In the genomic region with DNA sequence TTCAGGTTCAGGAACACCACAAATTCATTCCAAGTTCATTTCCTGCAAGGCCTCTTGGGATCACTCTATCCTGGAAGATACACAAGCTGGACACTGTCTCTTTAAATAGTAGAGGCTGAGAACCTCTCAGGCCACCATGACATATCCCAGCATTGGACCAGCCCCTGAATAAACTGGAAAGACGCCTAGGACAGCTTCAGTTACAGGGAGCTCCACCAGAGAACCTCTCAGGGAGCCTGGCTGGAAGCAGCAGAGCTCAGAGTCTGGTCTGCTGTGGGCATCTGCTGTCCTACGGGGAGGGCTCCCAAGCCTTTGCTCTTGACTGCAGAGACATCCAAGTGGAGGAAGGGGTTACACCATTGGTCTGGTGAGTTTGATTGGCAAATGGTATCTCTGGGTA, we compare ENCODE assay signal across 8 mouse cellular contexts. TPM values are rescaled to one million over a fixed set of nuclear protein-coding genes. Genes with fewer than 3 reads are reported as not detected.
DNase-seq lines count a peak whose midpoint lies in the region; ATAC-seq and TF ChIP-seq lines count a peak whose summit lies in the region.

A gene (plus strand): TSS at position 199 of the 400 bp plus-strand sequence.

- H3K4me2 ChIP-seq in lung, embryonic 14.5 days: peak within 1 kb of the TSS; percentile 82; the same call in 1 of the 2 replicates
- no peak within 1 kb of the TSS for H3K4me2 ChIP-seq in embryonic facial prominence, embryonic 15.5 days (replicated peaks)
- peak within 1 kb of the TSS; percentile 63 for H3K4me2 ChIP-seq in heart, embryonic 16.5 days (ENCODE audit: low read depth, low read length)

- no peak within 1 kb of the TSS for H3K9ac ChIP-seq in lung, embryonic 14.5 days
- no peak within 1 kb of the TSS for H3K9ac ChIP-seq in embryonic facial prominence, embryonic 15.5 days
- peak within 1 kb of the TSS; percentile 15; the same call in 1 of the 2 replicates for H3K9ac ChIP-seq in heart, embryonic 16.5 days (ENCODE audit: low read length)

- peaks cover 1% of the 10 kb centered on the region; the same call in 1 of the 2 replicates for H3K36me3 ChIP-seq in lung, embryonic 14.5 days (ENCODE audit: insufficient read depth)
- H3K36me3 ChIP-seq in embryonic facial prominence, embryonic 15.5 days: no peaks in the 10 kb centered on the region
- no peaks in the 10 kb centered on the region for H3K36me3 ChIP-seq in heart, embryonic 16.5 days (ENCODE audit: control insufficient read depth, insufficient read depth)
- no peaks in the 10 kb centered on the region for H3K36me3 ChIP-seq in limb, embryonic 10.5 days

- no peaks in the 10 kb centered on the region for H3K9me3 ChIP-seq in lung, embryonic 14.5 days (ENCODE audit: low read depth, low read length)
- H3K9me3 ChIP-seq in embryonic facial prominence, embryonic 15.5 days (replicated peaks): no peaks in the 10 kb centered on the region
- H3K9me3 ChIP-seq in heart, embryonic 16.5 days (replicated peaks; ENCODE audit: control insufficient read depth, low read length): no peaks in the 10 kb centered on the region
- H3K9me3 ChIP-seq in limb, embryonic 10.5 days (replicated peaks): no peaks in the 10 kb centered on the region

- WGBS in lung, embryonic 14.5 days: 64% methylated on average over 2 of the region's 2 CpGs
- WGBS in embryonic facial prominence, embryonic 15.5 days: 46% methylated on average over 2 of the region's 2 CpGs
- 58% methylated on average over 2 of the region's 2 CpGs for WGBS in heart, embryonic 16.5 days
- 73% methylated on average over 2 of the region's 2 CpGs for WGBS in limb, embryonic 10.5 days

- peaks cover 15% of the 10 kb centered on the region for H3K4me1 ChIP-seq in lung, embryonic 14.5 days (ENCODE audit: insufficient read depth)
- H3K4me1 ChIP-seq in embryonic facial prominence, embryonic 15.5 days: peaks cover 49% of the 10 kb centered on the region
- H3K4me1 ChIP-seq in heart, embryonic 16.5 days (ENCODE audit: control insufficient read depth, insufficient read depth, low read length): peaks cover 25% of the 10 kb centered on the region
- peaks cover 63% of the 10 kb centered on the region for H3K4me1 ChIP-seq in limb, embryonic 10.5 days

- ATAC-seq in lung, embryonic 14.5 days (ENCODE audit: insufficient read depth): no peak
- no peak for ATAC-seq in embryonic facial prominence, embryonic 15.5 days (ENCODE audit: insufficient number of reproducible peaks, low FRiP score, low TSS enrichment, low read depth)
- no peak for ATAC-seq in heart, embryonic 16.5 days (replicated peaks; ENCODE audit: extremely low read depth, insufficient read depth, low FRiP score)

- no peak for TF ChIP-seq CTCF in lung, embryonic 14.5 days (IDR thresholded peaks at IDR 0.05; ENCODE audit: low read depth)

- no peak within 1 kb of the TSS for H3K4me3 ChIP-seq in lung, embryonic 14.5 days (ENCODE audit: low read depth, low read length)
- H3K4me3 ChIP-seq in embryonic facial prominence, embryonic 15.5 days (replicated peaks): no peak within 1 kb of the TSS
- H3K4me3 ChIP-seq in heart, embryonic 16.5 days (ENCODE audit: low read length): peak within 1 kb of the TSS; percentile 9; the same call in 1 of the 2 replicates
- H3K4me3 ChIP-seq in limb, embryonic 10.5 days: no peak within 1 kb of the TSS

- DNase-seq in lung, embryonic 14.5 days: no peak
- no peak for DNase-seq in lung, postnatal 4 days
- DNase-seq in limb, embryonic 10.5 days (ENCODE audit: low spot score): no peak
- peak; percentile 80 for DNase-seq in skeletal muscle tissue, adult 2 months (ENCODE audit: low read depth, low spot score)
- DNase-seq in cerebellum, adult 11 months: no peak
- DNase-seq in right cerebral cortex, adult 2 months (ENCODE audit: low spot score in 2 of 2): no peak

- H3K27ac ChIP-seq in lung, embryonic 14.5 days (ENCODE audit: low read depth): no peak within 1 kb of the TSS
- no peak within 1 kb of the TSS for H3K27ac ChIP-seq in embryonic facial prominence, embryonic 15.5 days (replicated peaks)
- peak within 1 kb of the TSS; percentile 37 for H3K27ac ChIP-seq in heart, embryonic 16.5 days (ENCODE audit: low read length)
- H3K27ac ChIP-seq in limb, embryonic 10.5 days: no peak within 1 kb of the TSS

- peaks cover 20% of the 10 kb centered on the region for H3K27me3 ChIP-seq in lung, embryonic 14.5 days (ENCODE audit: insufficient read depth, low read length)
- H3K27me3 ChIP-seq in embryonic facial prominence, embryonic 15.5 days: peaks cover 39% of the 10 kb centered on the region
- no peaks in the 10 kb centered on the region for H3K27me3 ChIP-seq in heart, embryonic 16.5 days (ENCODE audit: control insufficient read depth, insufficient read depth, low read length)
- peaks cover 61% of the 10 kb centered on the region for H3K27me3 ChIP-seq in limb, embryonic 10.5 days (ENCODE audit: low read depth, poor library complexity, severe bottlenecking)

RNA-seq across cellular contexts. Expression of the gene that starts here (rescaled TPM):
- polyA plus RNA-seq in lung, embryonic 14.5 days (2014; fragmentation: Nextera tagmentation; extraction: Ambion mirVana): 223 and 230 TPM in 2 replicates
- 244 and 245 TPM in 2 replicates for polyA plus RNA-seq in embryonic facial prominence, embryonic 15.5 days (2015; fragmentation: Nextera tagmentation; extraction: Ambion mirVana)
- polyA plus RNA-seq in heart, embryonic 16.5 days (2015; fragmentation: Nextera tagmentation; extraction: Ambion mirVana): 119 and 126 TPM in 2 replicates
- 27.7 and 29.8 TPM in 2 replicates for polyA plus RNA-seq in limb, embryonic 10.5 days (2016; fragmentation: Nextera tagmentation; extraction: Ambion mirVana)
